Mouse (Mus musculus) intestine, postnatal 0 days (tissue): ENCODE data around the gene Unc45b. TPM values are rescaled to one million over a fixed set of nuclear protein-coding genes. Genes with fewer than 3 reads are reported as not detected.

Experiments used
- ATAC-seq: fragments of 200-750 bp; cut with Nextera tagmentation; 2 replicates; pipeline ENCODE4 v1.8.0; 2017; ENCODE audit warnings: mild to moderate bottlenecking, moderate TSS enrichment, moderate library complexity
- H3K27ac ChIP-seq: fragments of 300-500 bp; sonication (generic); 2 replicates; pipeline ENCODE4 v1.5.1; 2014; ENCODE audit warnings: mild to moderate bottlenecking, low read depth, low read length, moderate library complexity
- H3K27me3 ChIP-seq: fragments of 300-500 bp; sonication (generic); replicated peaks from 2 replicates; pipeline ENCODE4 v1.6.1; 2014; ENCODE audit warnings: low read length, mixed read lengths; ENCODE audit not compliant: control insufficient read depth, insufficient read depth
- H3K36me3 ChIP-seq: fragments of 300-500 bp; sonication (generic); 2 replicates; pipeline ENCODE4 v1.6.1; 2014; ENCODE audit warnings: mild to moderate bottlenecking, moderate library complexity; ENCODE audit not compliant: control insufficient read depth, insufficient read depth
- H3K4me1 ChIP-seq: fragments of 300-500 bp; sonication (generic); replicated peaks from 2 replicates; pipeline ENCODE4 v1.6.1; 2014; ENCODE audit warnings: antibody characterized with exemption, low read length, mixed read lengths; ENCODE audit not compliant: control insufficient read depth, insufficient read depth
- H3K4me2 ChIP-seq: fragments of 300-500 bp; sonication (generic); replicated peaks from 2 replicates; pipeline ENCODE4 v1.6.1; 2014; ENCODE audit warnings: low read depth, mild to moderate bottlenecking, moderate library complexity
- H3K4me3 ChIP-seq: fragments of 300-500 bp; sonication (generic); 2 replicates; pipeline ENCODE4 v1.5.1; 2014; ENCODE audit warnings: low read depth, low read length
- H3K9ac ChIP-seq: fragments of 300-500 bp; sonication (generic); 2 replicates; pipeline ENCODE4 v1.6.1; 2014; ENCODE audit warnings: mild to moderate bottlenecking, low read depth, low read length
- H3K9me3 ChIP-seq: fragments of 300-500 bp; sonication (generic); 2 replicates; pipeline ENCODE4 v1.6.1; 2016; ENCODE audit warnings: mixed run types; ENCODE audit not compliant: control insufficient read depth
- CTCF ChIP-seq: sonication (generic); IDR thresholded peaks from 2 replicates; pipeline ENCODE4 v1.5.1; 2016; ENCODE audit warnings: low read depth, mild to moderate bottlenecking, control low read depth, antibody characterized with exemption, moderate library complexity
- WGBS: fragments of 180-500 bp; shearing (Covaris S2); extraction: QIAGEN DNeasy Blood & Tissue Kit; methylation state at CpG from one replicate; pipeline ENCODE4 v1.1.7; 2014; 5-methylcytosine and 5-hydroxymethylcytosine counted together
- polyA plus RNA-seq: library from polyadenylated mRNA; unstranded; fragments of >200 nt; fragmentation: Nextera tagmentation; extraction: Ambion mirVana; gene quantifications from 2 replicates; pipeline ENCODE4 v1.2.1, GENCODE M21; 2015

The Unc45b gene
- polyA plus RNA-seq, result 1.6 and 1.9 TPM in 2 replicates

DNA sequence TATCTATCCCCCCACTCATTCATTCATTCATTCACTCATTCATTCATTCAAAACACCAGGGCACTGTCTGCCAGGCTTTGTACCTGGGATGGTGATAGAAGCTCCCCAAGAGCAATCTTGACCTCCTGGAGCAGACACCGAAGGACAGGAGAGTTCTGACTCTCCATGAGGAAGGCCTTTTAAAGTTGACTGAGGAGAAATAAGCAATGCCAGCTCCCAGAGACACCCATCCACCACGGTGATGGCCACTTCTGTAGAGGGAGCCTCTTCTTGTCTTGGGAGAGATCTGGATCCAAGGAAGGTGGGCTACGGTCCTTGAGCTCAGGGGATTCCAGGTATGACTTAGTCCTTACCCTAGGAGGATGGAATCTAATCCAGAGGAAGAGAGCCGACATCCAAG, at the start of gene Unc45b:
Gene Unc45b (plus strand): TSS at position 301 of the 400 bp plus-strand sequence.
- Histone ChIP-seq H3K4me3 (no peak within 1 kb of the TSS), H3K36me3 (0 out of 2 replicates have a peak, but pooled peaks cover 2% of the 10 kb centered on the region), H3K27me3 (0 out of 2 replicates have a peak, but pooled peaks cover 6% of the 10 kb centered on the region), H3K4me2 (no peak within 1 kb of the TSS), H3K27ac (no peak within 1 kb of the TSS), H3K9me3 (no peaks in the 10 kb centered on the region), H3K9ac (no peak within 1 kb of the TSS), H3K4me1 (no peaks in the 10 kb centered on the region)
- WGBS, result 82% methylated on average over 4 of the region's 4 CpGs
- TF ChIP-seq CTCF, result no peak
- no peak for ATAC-seq

DNA sequence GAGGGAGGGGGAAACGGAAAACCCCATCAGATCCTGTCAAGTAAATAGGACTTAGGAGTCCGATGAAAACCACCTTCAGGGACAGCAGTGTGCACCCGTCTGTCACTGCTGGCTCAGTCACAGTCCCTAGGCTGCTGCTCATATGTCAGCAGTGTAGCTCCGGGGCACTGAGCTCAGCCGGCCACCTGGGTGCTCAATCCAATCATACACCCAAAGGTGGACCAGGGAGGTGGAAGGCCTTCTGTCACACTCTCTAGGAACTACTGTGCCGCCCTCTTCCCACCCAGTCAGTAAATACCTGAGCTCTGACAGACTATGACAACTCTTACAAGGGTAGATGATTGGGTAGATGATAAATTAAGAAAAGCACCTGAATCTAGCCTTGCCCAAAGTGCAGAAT, 49.6 kb upstream of the Unc45b start:
- WGBS, result 83% methylated on average over 6 of the region's 6 CpGs
- no peaks in the 10 kb centered on the region for H3K27me3 ChIP-seq
- H3K4me2 ChIP-seq, result no peak overlapping the region
- no peak overlapping the region for H3K4me3 ChIP-seq
- no peak overlapping the region for H3K9ac ChIP-seq
- no peak for ATAC-seq
- TF ChIP-seq CTCF, result no peak
- H3K9me3 ChIP-seq, result no peaks in the 10 kb centered on the region
- no peak overlapping the region for H3K27ac ChIP-seq
- no peaks in the 10 kb centered on the region for H3K4me1 ChIP-seq
- H3K36me3 ChIP-seq, result no peaks in the 10 kb centered on the region

DNA sequence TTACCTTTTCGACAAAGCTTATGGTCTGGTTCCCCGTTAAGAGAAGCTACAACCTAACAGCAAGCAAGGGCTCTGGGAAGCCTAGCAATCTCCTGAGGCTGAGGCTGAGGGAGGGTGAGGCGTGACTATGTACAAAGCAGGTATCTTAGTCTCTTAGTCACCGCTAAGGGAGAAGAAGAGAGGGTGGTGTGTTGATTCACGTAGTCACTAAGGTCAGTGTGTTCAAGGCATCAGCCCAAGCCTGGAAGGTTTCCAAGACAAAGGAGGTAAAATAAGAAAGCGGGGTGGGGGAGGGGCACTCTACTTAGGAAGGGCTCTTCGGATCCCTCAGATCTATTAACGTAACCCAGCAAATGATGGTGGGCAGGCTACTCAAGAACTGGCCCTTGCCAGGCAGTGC, 48.8 kb upstream of the Unc45b start:
- no peak overlapping the region for H3K27ac ChIP-seq
- no peak overlapping the region for H3K9ac ChIP-seq
- no peak overlapping the region for H3K4me2 ChIP-seq
- H3K4me3 ChIP-seq, result no peak overlapping the region
- WGBS, result 58% methylated on average over 8 of the region's 8 CpGs
- no peaks in the 10 kb centered on the region for H3K4me1 ChIP-seq
- ATAC-seq, result no peak
- no peaks in the 10 kb centered on the region for H3K27me3 ChIP-seq
- TF ChIP-seq CTCF, result no peak
- H3K9me3 ChIP-seq, result no peaks in the 10 kb centered on the region
- H3K36me3 ChIP-seq, result no peaks in the 10 kb centered on the region

- WGBS, result 84% methylated on average over 9 of the region's 9 CpGs
- no peak for TF ChIP-seq CTCF
Measured at GRCm38 (mm10) chr11:82862638-82863037, 47.7 kb upstream of the Unc45b start.

GRCm38 (mm10) chr11:82863059-82863458, 47.3 kb upstream of the Unc45b start:
- Histone ChIP-seq H3K9ac (no peak overlapping the region), H3K4me1 (no peaks in the 10 kb centered on the region), H3K27me3 (no peaks in the 10 kb centered on the region), H3K27ac (no peak overlapping the region), H3K9me3 (no peaks in the 10 kb centered on the region), H3K4me2 (no peak overlapping the region), H3K36me3 (no peaks in the 10 kb centered on the region), H3K4me3 (no peak overlapping the region)
- ATAC-seq, result no peak
- 74% methylated on average over 2 of the region's 2 CpGs for WGBS
- no peak for TF ChIP-seq CTCF

More at GRCm38 (mm10) chr11:82862638-82863037, 47.7 kb upstream of the Unc45b start:
- Histone ChIP-seq H3K27me3 (no peaks in the 10 kb centered on the region), H3K4me2 (no peak overlapping the region), H3K4me3 (no peak overlapping the region), H3K27ac (no peak overlapping the region), H3K9me3 (no peaks in the 10 kb centered on the region), H3K4me1 (no peaks in the 10 kb centered on the region), H3K9ac (no peak overlapping the region), H3K36me3 (no peaks in the 10 kb centered on the region)
- no peak for ATAC-seq

DNA sequence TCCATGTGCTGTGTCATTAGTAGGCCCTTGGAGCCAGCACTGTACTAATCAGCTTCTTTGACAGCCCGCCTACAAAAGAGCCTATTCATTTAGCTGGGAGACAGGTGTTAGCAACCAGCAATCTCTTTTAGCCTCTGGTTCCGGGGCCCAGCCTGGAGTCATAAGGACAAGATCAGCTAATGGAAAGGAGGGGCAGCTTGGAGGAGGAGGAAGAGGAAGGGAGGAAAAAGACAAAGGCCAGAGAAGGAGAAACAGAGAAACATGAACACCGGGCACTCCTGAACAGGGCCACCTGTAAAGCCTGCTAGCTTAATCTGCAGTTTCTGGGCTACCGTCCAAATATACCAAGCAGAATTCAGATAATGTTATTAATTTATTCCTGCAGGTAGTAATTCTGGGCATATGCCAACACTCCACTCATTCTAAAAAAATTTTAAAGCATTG, 46.8 kb upstream of the Unc45b start:
- H3K4me3 ChIP-seq, result no peak overlapping the region
- no peaks in the 10 kb centered on the region for H3K9me3 ChIP-seq
- 29% methylated on average over 4 of the region's 4 CpGs for WGBS
- H3K27me3 ChIP-seq, result no peaks in the 10 kb centered on the region
- no peak overlapping the region for H3K4me2 ChIP-seq
- no peaks in the 10 kb centered on the region for H3K4me1 ChIP-seq
- H3K36me3 ChIP-seq, result no peaks in the 10 kb centered on the region
- TF ChIP-seq CTCF, result no peak
- H3K27ac ChIP-seq, result no peak overlapping the region
- no peak overlapping the region for H3K9ac ChIP-seq
- peak; percentile 63 for ATAC-seq

DNA sequence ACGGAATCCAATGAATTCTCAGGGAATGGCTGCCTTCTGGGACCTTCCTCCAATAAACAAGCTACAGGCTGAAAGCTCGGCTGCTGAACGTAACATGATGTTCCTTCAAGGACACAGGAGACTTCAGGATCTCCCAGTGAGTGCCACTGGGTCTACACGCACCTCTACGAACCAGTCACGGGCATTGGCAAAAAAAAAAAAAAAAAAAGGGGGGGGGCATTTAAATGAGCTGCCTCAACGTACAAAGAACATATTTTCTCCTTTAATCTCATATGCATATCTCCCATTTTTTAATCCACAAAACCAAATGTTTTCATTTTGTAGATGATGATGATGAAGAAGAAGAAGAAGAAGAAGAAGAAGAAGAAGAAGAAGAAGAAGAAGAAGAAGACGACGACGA, 44.4 kb upstream of the Unc45b start:
- ATAC-seq, result no peak
- no peak overlapping the region for H3K4me2 ChIP-seq
- H3K4me1 ChIP-seq, result no peaks in the 10 kb centered on the region
- no peaks in the 10 kb centered on the region for H3K9me3 ChIP-seq
- H3K4me3 ChIP-seq, result no peak overlapping the region
- no peak overlapping the region for H3K27ac ChIP-seq
- H3K9ac ChIP-seq, result no peak overlapping the region
- H3K36me3 ChIP-seq, result no peaks in the 10 kb centered on the region
- no peaks in the 10 kb centered on the region for H3K27me3 ChIP-seq
- TF ChIP-seq CTCF, result no peak
- 85% methylated on average over 10 of the region's 10 CpGs for WGBS
